In genomic region chr4:150569135-150569833, GRCm38 (mm10) we compare ENCODE assay signal across 7 mouse cellular contexts.
DNase-seq lines count a peak whose midpoint lies in the region; ATAC-seq lines count a peak whose summit lies in the region.

No protein-coding gene starts in this region.

- H3K27me3 ChIP-seq in intestine, embryonic 16.5 days (replicated peaks; ENCODE audit: control insufficient read depth, insufficient read depth, low read length) = no peaks in the 10 kb centered on the region
- H3K27me3 ChIP-seq in limb, embryonic 13.5 days = no peaks in the 10 kb centered on the region
- no peaks in the 10 kb centered on the region for H3K27me3 ChIP-seq in midbrain, embryonic 13.5 days

- DNase-seq in adrenal gland, postnatal 14 days = peak; percentile 88
- DNase-seq in embryo, embryonic 9.5 days (ENCODE audit: extremely low spot score) = peak; percentile 84
- peak; percentile 76 to 81 for DNase-seq in gastrocnemius, postnatal 4 days (ENCODE audit: low spot score in 2 of 2)
- peak; percentile 68 for DNase-seq in spleen, adult 12 weeks (ENCODE audit: low spot score)

- H3K4me3 ChIP-seq in intestine, embryonic 16.5 days (ENCODE audit: low read length) = peak overlapping the region; percentile 70
- peak overlapping the region; percentile 83 for H3K4me3 ChIP-seq in limb, embryonic 13.5 days
- H3K4me3 ChIP-seq in midbrain, embryonic 13.5 days (replicated peaks) = peak overlapping the region; percentile 80

- H3K4me1 ChIP-seq in intestine, embryonic 16.5 days (ENCODE audit: control insufficient read depth, insufficient read depth, low read length) = peaks cover 23% of the 10 kb centered on the region
- H3K4me1 ChIP-seq in limb, embryonic 13.5 days = peaks cover 35% of the 10 kb centered on the region
- H3K4me1 ChIP-seq in midbrain, embryonic 13.5 days (replicated peaks) = peaks cover 43% of the 10 kb centered on the region

- no peaks in the 10 kb centered on the region for H3K9me3 ChIP-seq in intestine, embryonic 16.5 days (ENCODE audit: control insufficient read depth, low read length)
- no peaks in the 10 kb centered on the region for H3K9me3 ChIP-seq in limb, embryonic 13.5 days
- H3K9me3 ChIP-seq in midbrain, embryonic 13.5 days = no peaks in the 10 kb centered on the region

- under 1% methylated on average over 66 of the region's 73 CpGs for WGBS in intestine, embryonic 16.5 days
- under 1% methylated on average over 50 of the region's 73 CpGs for WGBS in limb, embryonic 13.5 days
- WGBS in midbrain, embryonic 13.5 days = under 1% methylated on average over 60 of the region's 73 CpGs

- ATAC-seq in intestine, embryonic 16.5 days = peak; percentile 82
- peak; percentile 91 for ATAC-seq in limb, embryonic 13.5 days (ENCODE audit: low FRiP score, low read depth)
- ATAC-seq in midbrain, embryonic 13.5 days = peak; percentile 90

- no peaks in the 10 kb centered on the region for H3K36me3 ChIP-seq in intestine, embryonic 16.5 days (ENCODE audit: control insufficient read depth, insufficient read depth, low read length)
- H3K36me3 ChIP-seq in limb, embryonic 13.5 days = peaks cover 17% of the 10 kb centered on the region; the same call in 1 of the 2 replicates
- 0 out of 2 replicates have a peak, but pooled peaks cover 13% of the 10 kb centered on the region for H3K36me3 ChIP-seq in midbrain, embryonic 13.5 days

- peak overlapping the region; percentile 96 for H3K9ac ChIP-seq in intestine, embryonic 16.5 days (ENCODE audit: low read depth, low read length)
- H3K9ac ChIP-seq in limb, embryonic 13.5 days = peak overlapping the region; percentile 97
- H3K9ac ChIP-seq in midbrain, embryonic 13.5 days (replicated peaks) = peak overlapping the region; percentile 94

- H3K27ac ChIP-seq in intestine, embryonic 16.5 days (ENCODE audit: low read length) = peak overlapping the region; percentile 99
- H3K27ac ChIP-seq in limb, embryonic 13.5 days = peak overlapping the region; percentile 89
- H3K27ac ChIP-seq in midbrain, embryonic 13.5 days = peak overlapping the region; percentile 94

- peak overlapping the region; percentile 89 for H3K4me2 ChIP-seq in intestine, embryonic 16.5 days (ENCODE audit: low read depth, low read length)
- H3K4me2 ChIP-seq in limb, embryonic 13.5 days (replicated peaks) = peak overlapping the region; percentile 84
- H3K4me2 ChIP-seq in midbrain, embryonic 13.5 days (replicated peaks) = peak overlapping the region; percentile 89

Comparison
In these comparisons a context has a peak if more than half of its experiments do, and no peak if none do; other contexts are left out.
1. Peak in every context shown above with its lines: DNase-seq, ATAC-seq, H3K4me3 ChIP-seq and H3K27ac ChIP-seq.